Mouse (Mus musculus) hematopoietic stem cell, adult 5-6 weeks (primary cell): Measurements from ENCODE around the gene Aaed1. TPM values are rescaled to one million over a fixed set of nuclear protein-coding genes. Genes with fewer than 3 reads are reported as not detected.
A peak's percentile ranks its signal among the peaks of the same experiment; 100 is the strongest.

ENCODE experiments used
- ATAC-seq, 2 experiments: fragments of 125-278 bp in 1 of 2; replicated peaks in 1 of 2; 2 replicates each; pipeline ENCODE4 v1.8.0; 2016 to 2017; ENCODE audit warnings: inconsistent platforms in 2 of 2, mild to moderate bottlenecking in 2 of 2, moderate number of reproducible peaks in 2 of 2, low read depth in 1 of 2, moderate TSS enrichment in 1 of 2; ENCODE audit not compliant: low FRiP score in 2 of 2, poor library complexity in 2 of 2, severe bottlenecking in 2 of 2, insufficient read depth in 1 of 2, low TSS enrichment in 1 of 2
- total RNA-seq: library from RNA; stranded (forward); fragments of 172-1452, 232-1000 nt; gene quantifications from 2 replicates; pipeline ENCODE4 v1.2.3, GENCODE M21; 2017

Gene Aaed1
- total RNA-seq, 1 experiment from 2014 or later, result 103 TPM

DNA sequence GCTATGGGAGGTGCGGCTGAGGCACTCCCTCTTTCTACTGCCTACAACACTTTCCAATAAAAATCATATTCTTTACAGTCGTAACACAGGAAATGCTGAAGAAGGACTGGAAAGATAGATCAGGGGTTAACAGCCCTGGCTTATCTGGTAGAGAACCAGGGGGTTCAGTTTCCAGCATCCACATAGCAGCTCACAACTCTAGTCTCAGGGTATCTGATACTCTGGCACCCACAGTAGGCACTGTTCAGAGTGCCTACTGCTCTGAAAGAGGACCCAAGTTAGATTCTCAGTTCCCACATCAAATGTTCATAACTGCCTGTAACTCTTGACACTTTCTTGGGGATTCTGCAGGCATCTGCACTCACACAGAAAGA lies 393 bp upstream of the Aaed1 start:
- peak in 1 of 2 experiments; percentile 7; a peak in 2 of 4 replicates for ATAC-seq

DNA sequence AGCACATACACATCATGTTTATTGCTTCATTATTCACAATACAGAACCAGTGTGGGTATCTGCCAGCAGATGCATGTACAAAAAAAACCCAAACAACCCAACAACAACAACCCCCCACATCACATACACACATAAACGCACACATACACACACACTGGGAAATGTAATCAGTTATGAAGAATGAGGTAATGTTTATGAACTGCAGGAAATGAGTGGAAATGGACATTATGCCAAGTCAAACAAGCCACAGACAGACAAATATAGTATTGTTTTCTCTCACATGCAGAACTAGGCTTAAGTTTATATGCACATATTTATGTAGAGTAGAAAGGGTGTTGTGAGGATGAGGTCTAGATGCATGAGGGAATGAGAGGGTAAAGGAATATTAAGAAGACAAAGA lies 1.2 kb downstream of the Aaed1 start:
- no peak for ATAC-seq

DNA sequence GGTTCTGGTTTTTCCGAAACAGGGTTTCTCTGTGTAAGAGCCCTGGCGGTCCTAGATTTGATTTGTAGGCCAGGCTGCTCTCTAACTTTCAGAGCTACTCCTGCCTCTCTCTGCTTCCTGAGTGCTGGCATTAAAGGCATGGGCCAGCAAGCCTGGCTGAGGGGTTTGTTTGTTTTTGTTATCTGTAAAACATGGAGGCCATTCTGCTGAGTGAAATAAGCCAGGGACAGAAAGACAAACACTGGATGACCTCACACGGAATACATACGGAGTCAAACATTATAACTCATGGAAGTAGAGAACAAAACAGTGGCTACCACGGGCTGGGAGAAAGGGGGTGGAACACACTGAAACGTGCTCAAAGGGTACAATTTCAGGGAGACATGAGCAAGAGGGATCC lies 1.9 kb downstream of the Aaed1 start:
- no peak for ATAC-seq

DNA sequence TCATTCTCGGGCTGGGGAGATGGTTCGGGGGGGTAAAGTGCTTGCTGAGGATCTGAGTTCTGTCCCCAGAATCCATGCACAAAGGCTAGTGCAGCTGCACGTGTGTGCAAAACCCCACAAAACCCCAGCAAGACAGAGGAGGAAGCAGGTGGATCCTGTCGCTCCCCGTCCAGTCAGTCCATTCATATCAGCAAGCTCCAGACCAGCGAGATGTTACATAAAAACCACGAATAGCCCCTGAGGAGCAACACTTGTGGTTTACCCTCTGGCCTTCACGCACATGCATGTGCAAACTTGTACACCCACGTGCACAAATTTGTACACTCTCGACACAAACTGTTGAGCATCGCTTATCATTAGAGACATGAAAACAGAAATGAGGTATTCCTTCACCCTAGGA lies 2.7 kb downstream of the Aaed1 start:
- peak; percentile 79 for ATAC-seq

DNA sequence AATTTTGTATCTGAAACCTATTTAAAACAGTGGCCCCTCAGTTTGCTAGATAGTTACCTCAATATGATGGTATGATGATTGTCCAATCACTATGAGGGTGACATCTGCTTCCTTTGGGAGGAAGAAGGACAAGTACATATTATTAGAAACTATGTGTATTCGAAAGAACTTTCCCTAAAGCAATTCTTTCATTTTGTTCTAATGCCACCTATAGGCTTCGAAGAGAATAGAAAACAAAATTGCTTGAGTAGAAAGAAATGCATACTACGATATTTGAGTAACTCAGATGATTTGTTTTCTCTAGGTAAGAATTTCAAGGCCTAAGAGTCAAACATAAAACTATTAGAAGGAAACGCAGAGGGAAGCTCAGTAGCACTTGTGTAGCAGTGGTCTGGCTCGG lies 3.5 kb downstream of the Aaed1 start:
- ATAC-seq, result no peak

DNA sequence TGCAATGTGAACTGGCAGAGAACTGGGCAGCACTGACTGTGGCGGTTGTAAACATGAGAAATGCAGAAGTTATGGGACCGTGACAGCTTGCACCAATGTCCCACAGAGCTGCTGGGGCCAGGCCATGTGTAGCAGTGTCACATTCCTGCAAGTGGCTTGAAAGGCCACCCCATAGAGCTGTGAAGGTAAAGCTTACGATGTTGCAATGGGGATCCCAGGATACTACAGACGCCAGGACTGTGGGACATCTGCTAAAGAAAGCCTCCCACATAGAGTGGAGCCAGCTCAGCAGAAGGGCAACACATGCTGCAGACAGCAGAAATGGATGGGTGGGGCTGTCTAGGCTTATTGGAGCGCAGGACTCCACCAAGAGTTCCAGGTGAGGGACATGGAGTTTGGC lies 5.0 kb downstream of the Aaed1 start:
- no peak for ATAC-seq

DNA sequence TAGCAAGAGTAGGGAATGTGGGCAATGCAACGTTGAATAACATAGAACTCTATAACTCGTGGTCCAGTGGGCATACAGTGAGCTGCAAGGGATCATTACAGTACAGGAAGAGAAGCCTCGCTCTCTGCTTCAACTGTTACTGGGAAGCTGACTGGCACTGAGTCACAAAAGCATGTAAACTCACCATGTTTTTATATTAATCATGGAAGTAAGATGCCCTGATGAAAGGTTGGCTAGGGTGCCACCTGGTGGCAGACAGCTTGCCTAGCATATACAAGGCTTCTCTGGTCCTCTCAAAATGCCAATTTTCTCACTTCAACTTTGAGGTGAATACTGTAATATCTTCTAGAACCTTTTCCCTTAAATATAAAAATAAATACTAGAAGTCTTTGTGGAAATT lies 6.4 kb downstream of the Aaed1 start:
- ATAC-seq, result peak; percentile 24 to 42; a peak in 3 of 4 replicates

DNA sequence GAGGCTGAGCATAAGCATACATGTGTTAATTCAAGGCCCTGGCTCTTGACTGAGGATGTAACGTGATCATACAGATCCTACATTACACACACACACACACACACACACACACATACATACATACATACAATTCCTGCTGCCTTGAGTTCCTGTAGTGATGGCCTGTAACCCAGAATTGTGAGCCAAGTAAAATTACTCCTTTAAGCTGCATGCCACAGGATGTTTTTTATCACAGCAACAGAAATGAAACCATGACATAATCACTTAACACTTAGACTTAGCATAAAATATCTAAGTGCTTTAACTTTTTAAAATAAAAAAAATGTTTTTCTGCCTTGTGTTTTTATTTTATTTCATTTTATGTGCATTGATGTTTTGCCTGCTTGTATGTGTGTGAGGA lies 13.4 kb downstream of the Aaed1 start:
- no peak for ATAC-seq

DNA sequence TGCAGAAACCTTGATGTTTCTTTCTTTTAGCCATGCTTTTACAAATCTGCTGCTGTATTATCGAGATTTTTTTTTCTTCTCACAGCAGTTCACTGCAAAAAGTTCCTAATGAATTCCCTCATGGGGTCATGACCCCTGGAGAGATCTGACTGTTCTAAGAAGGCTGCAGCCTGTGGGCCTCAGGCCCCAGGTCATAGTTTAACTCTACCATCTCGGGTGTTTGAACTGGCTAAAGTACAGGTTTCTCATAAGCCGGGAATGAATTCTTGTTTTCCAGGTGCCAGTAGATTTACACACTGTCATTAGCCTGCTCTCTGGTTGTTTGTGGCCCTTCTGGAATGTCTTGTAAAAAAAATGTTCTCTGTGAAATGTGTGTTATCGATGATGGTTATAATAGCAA lies 25.7 kb downstream of the Aaed1 start:
- ATAC-seq, result no peak

DNA sequence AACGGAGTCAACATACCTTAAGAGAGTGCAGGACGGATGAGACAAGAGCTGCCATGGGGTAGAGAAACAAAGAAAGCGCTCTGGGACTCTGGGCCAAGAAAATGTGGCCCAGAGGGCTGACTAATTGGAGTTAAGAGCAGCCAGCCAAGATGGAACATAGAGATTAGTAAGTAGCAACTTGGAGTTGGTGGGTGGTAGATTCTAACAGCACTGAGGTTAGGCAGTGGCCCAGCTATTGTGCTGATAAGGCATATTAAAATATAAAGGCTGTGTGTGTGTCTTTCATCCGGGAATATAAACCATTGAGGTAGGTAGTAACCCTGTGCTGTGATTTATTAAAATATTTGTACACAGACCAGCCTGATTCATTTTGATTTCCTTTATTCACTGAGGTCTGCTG lies 26.2 kb downstream of the Aaed1 start:
- ATAC-seq, result no peak

DNA sequence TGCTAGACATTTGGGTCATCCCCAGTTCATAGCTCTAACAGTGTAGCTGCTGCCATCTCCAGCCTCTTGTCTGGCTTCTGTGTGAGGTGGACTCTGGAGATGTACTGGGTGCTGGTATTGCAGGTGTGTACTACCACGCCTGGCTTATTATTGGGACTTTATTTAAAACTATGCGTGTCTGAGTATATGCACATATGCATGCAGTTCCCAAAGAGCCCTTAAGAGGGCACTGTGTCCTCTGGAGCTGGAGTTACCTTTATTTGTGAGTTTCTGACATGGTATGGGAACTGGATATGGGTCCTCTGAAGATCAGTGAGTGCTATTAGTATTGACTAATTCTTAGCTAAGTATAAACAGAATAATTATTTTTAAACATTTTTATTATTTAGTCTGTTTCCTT lies 27.8 kb downstream of the Aaed1 start:
- ATAC-seq, result no peak

DNA sequence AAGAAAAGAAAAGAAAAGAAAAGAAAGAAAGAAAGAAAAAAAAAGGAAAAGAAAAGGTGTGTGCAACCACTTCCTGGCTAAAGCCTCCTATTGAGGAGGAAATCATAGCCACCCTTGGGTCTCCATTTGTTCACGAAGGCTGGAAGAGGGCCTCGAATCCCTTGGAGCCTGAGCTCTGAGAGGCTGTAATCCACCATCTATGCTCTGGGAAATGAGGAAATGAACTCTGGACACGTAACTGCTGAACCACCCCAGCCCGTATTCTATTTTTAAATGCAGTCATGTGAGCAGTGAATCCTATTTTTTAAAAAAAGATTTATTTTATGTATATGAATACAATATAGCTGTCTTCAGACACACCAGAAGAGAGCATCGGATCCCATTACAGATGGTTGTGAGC lies 31.6 kb downstream of the Aaed1 start:
- ATAC-seq, result no peak

DNA sequence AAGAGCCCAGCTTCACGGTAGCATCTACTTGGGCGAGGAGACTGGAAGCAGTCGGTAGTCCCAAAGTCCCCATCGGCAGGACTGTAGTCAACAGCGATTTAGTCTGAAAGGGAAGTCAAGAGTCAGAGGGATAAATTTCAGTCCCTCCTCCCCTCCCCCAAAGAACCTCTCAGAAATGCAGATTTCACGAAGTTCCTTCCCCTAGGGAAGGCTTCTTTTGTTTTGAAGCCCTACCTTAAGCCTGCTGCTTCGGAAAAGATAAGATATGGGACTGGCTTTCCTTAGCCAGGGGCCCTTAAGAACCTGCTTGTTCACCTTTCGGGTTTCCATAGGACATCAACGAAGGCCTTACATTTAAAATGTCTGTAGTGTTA lies 36.8 kb downstream of the Aaed1 start:
- peak in 1 of 2 experiments; percentile 13; a peak in 1 of 4 replicates for ATAC-seq

DNA sequence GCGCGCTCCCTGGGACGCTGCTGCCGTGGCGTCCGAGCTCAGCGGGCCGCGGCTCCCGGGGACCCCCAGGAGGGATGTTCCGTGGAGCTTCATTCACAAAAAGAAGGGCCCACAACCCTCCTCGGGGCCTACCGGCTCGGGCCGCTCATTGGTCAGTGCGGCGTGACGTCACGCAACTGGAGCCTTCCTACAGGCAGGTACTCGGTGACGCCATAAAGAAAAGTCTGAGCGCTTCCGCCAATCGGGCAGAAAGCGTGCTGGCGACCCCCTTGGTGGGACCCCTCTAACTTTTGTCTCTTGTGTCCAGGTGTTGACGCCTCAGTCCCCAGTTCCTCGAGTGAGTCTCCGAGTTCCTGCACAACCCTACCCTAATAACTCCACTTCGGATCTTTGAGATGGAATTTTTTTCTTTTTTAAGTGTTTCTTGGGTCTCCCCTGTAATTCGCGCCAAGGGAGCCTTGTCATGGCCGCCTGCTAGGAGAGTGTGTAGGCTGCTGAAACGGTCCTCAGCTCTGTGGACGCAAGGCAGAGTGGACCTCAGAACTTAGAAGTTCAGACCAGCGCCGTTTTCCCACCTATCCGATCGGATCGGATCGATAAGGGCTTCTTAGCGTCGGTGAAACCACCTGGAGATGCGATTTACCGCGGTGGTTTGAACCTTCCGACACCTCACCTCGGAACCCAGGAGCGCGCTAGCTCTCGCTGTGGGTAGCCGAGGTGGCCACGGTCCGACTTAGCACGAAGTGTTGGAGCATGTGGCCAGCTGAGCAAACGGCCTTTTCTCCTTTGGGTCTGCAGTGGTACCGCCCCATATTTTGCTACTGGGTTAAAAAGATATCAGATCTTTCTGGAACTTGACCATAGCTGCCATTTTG lies 37.4 kb downstream of the Aaed1 start, which contains the start of gene Cdc14b:
Gene Cdc14b, minus strand, starts transcription at position 412 of the 875 bp plus-strand sequence.
- peak; percentile 68 to 74 for ATAC-seq

DNA sequence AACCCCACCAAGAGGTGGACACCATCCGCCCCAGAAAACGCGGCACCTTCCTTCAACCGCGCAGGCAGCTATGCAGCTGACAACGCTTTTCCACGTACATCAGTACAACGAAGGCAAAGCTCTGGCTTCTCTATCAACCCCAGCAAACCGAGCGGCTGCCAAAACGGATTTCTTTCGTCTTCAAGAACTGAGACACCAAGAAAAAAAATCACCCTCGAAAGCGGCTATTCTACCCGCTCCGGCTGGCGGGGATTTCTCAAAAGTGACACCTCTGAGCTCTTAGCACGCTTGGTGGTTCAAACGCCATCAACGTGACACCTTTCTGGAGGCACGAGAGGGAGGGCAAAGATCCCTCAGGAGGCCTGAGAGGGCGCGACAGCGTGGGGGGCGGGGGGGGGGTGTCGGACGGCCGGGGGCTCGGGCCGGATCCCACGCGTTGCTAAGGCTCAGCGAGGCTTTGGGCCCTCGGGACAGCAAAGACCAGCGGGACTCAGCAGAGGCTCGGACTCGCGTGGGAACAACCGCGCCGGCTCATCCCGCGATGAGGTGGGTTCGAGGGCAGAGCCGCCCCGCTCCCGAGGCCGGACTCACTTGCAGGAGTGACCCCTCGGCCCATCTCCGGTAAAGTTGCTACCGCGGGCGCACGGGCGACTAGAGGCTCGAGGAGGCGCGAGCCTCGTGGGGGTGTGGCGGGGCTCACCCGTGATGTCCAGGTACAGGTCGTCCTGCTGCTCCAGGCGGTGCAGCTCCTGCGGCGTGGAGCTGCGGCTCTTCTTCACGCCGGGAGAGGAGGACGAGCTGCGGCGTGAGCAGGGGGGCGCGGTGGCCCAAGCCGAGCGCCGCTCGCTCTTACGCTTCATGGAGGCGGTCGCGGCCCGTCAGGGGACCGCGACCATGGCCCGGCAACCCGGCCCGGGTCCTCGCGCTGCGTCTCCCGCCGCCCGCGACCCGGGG lies 38.3 kb downstream of the Aaed1 start:
- ATAC-seq, result peak; percentile 19 to 22; a peak in 1 of 4 replicates

DNA sequence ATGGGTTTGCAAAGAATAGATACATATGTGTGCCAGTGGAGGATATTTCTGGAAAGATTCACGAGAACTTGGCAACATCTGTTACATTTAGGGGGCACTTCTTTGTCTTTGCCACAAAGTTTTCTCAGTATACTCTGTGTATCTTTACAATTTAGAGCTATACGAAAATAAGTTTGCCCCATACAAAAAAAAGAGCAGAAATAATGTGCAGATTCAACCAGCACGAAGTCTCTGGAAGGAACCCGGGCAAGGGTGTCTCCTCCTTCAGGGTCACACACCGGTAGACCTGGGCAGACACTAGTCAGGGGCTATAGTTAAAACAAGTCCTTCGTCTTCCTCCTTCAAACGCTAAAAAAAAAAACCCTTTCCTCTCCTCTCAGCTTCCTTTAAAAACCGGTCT lies 39.2 kb downstream of the Aaed1 start:
- ATAC-seq, result no peak

DNA sequence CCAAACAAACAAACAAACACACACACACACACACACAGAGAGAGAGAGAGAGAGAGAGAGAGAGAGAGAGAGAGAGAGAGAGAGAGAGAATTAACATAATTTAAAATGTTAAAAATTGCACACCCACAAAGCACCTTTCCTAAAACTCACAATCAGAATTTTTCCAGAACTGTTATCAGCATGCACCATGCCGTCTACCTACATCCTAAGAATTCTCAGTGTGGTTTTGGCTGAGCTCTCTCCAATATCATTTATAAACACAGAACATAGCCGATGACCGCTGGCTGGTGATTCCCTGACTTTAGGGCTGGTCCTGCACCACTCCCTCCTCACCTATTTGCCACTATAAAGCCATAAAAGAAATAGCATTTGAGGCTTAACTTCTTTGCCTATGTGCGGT lies 44.1 kb downstream of the Aaed1 start:
- no peak for ATAC-seq

DNA sequence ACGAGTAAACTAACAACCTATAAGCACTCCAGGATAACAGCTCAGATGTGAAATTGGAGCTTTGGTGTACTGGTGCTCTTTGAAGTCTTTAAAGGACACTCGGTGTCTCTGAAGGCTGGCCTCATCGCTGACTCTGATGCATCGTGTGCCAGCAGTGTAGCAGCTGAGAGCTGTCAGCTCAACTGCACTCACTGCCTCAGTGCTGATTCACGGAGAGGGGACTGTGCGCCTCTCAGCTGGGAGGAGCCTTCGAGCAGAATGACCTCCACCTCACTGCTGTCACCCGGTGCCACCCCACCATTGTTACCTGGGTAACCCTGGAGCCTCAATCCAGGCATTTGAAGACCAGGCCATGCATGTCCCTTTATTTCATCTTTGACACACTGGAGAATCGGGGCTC lies 45.4 kb downstream of the Aaed1 start:
- no peak for ATAC-seq
